Mouse (Mus musculus) hindbrain, postnatal 0 days (tissue): ENCODE results near the gene Olfr959. TPM values are rescaled to one million over a fixed set of nuclear protein-coding genes. Genes with fewer than 3 reads are reported as not detected.

ENCODE experiments used
- ATAC-seq: fragments of 200-750 bp; cut with Nextera tagmentation; 2 replicates; pipeline ENCODE4 v1.8.0; 2017; ENCODE audit warnings: mild to moderate bottlenecking, moderate TSS enrichment, moderate library complexity
- DNase-seq: peaks from one replicate; pipeline ENCODE4 v3.0.0-alpha.2; 2015; ENCODE audit warnings: low spot score
- H3K27ac ChIP-seq: fragments of 300-500 bp; sonication (generic); 2 replicates; pipeline ENCODE4 v1.5.1; 2014; ENCODE audit warnings: mild to moderate bottlenecking
- H3K27me3 ChIP-seq: fragments of 300-500 bp; sonication (generic); 2 replicates; pipeline ENCODE4 v1.6.1; 2014; ENCODE audit warnings: low read length, mixed read lengths; ENCODE audit not compliant: insufficient read depth
- H3K36me3 ChIP-seq: fragments of 300-500 bp; sonication (generic); 2 replicates; pipeline ENCODE4 v1.6.1; 2014; ENCODE audit warnings: low read length, mixed read lengths; ENCODE audit not compliant: insufficient read depth
- H3K4me1 ChIP-seq: fragments of 300-500 bp; sonication (generic); 2 replicates; pipeline ENCODE4 v1.6.1; 2014; ENCODE audit warnings: antibody characterized with exemption, low read length, mixed read lengths; ENCODE audit not compliant: insufficient read depth
- H3K4me2 ChIP-seq: fragments of 300-500 bp; sonication (generic); 2 replicates; pipeline ENCODE4 v1.6.1; 2014; ENCODE audit warnings: low read depth, mild to moderate bottlenecking, low read length, moderate library complexity, mixed read lengths
- H3K4me3 ChIP-seq: fragments of 300-500 bp; sonication (generic); 2 replicates; pipeline ENCODE4 v1.5.1; 2014; ENCODE audit warnings: low read length
- H3K9ac ChIP-seq: fragments of 300-500 bp; sonication (generic); replicated peaks from 2 replicates; pipeline ENCODE4 v1.6.1; 2014; ENCODE audit warnings: mild to moderate bottlenecking, low read length, moderate library complexity, mixed read lengths
- H3K9me3 ChIP-seq: fragments of 300-500 bp; sonication (generic); 2 replicates; pipeline ENCODE4 v1.6.1; 2016; ENCODE audit warnings: low read length, mixed read lengths
- CTCF ChIP-seq: IDR thresholded peaks from 2 replicates; pipeline ENCODE4 v1.5.1; 2016; ENCODE audit warnings: antibody characterized with exemption, control low read depth, low read depth
- WGBS: fragments of 180-500 bp; shearing (Covaris S2); extraction: QIAGEN DNeasy Blood & Tissue Kit; methylation state at CpG from one replicate; pipeline ENCODE4 v1.1.7; 2014; 5-methylcytosine and 5-hydroxymethylcytosine counted together
- polyA plus RNA-seq: library from polyadenylated mRNA; unstranded; fragments of >200 nt; fragmentation: Nextera tagmentation; extraction: Ambion mirVana; gene quantifications from 2 replicates; pipeline ENCODE4 v1.2.1, GENCODE M21; 2015
- total RNA-seq: library from RNA; depleted of rRNA; stranded (reverse); fragments of >200 nt; gene quantifications from 2 replicates; pipeline ENCODE4 v1.2.3, GENCODE M21; 2014; rRNA removed

The Olfr959 gene
- total RNA-seq (3.6 TPM in 1 of 2 replicates, not detected in the other), polyA plus RNA-seq (not detected in 2 replicates)

GRCm38 (mm10) chr9:39575469-39575868 lies at the start of gene Olfr959:
Gene Olfr959, minus strand, starts transcription at chr9:39575569.
- H3K27me3 ChIP-seq: no peaks in the 10 kb centered on the region
- no peak within 1 kb of the TSS for H3K4me3 ChIP-seq
- no peak for TF ChIP-seq CTCF
- no peak within 1 kb of the TSS for H3K9ac ChIP-seq
- no peaks in the 10 kb centered on the region for H3K9me3 ChIP-seq
- 86% methylated on average over 3 of the region's 3 CpGs for WGBS
- ATAC-seq: no peak
- DNase-seq: no peak
- no peaks in the 10 kb centered on the region for H3K36me3 ChIP-seq
- no peak within 1 kb of the TSS for H3K4me2 ChIP-seq
- no peaks in the 10 kb centered on the region for H3K4me1 ChIP-seq
- no peak within 1 kb of the TSS for H3K27ac ChIP-seq

GRCm38 (mm10) chr9:39624711-39625110 lies 49.3 kb upstream of the Olfr959 start:
- no peak for ATAC-seq
- H3K27ac ChIP-seq: no peak overlapping the region
- no peak overlapping the region for H3K4me3 ChIP-seq
- 85% methylated on average over 2 of the region's 2 CpGs for WGBS
- DNase-seq: no peak
- no peak overlapping the region for H3K4me2 ChIP-seq
- H3K4me1 ChIP-seq: no peaks in the 10 kb centered on the region
- no peaks in the 10 kb centered on the region for H3K9me3 ChIP-seq
- no peaks in the 10 kb centered on the region for H3K36me3 ChIP-seq
- no peak overlapping the region for H3K9ac ChIP-seq
- no peaks in the 10 kb centered on the region for H3K27me3 ChIP-seq
- TF ChIP-seq CTCF: no peak

GRCm38 (mm10) chr9:39623783-39624182 lies 48.4 kb upstream of the Olfr959 start:
- Histone ChIP-seq H3K9ac (no peak overlapping the region), H3K27ac (no peak overlapping the region), H3K27me3 (no peaks in the 10 kb centered on the region), H3K36me3 (no peaks in the 10 kb centered on the region), H3K4me2 (no peak overlapping the region), H3K4me1 (no peaks in the 10 kb centered on the region), H3K4me3 (no peak overlapping the region), H3K9me3 (no peaks in the 10 kb centered on the region)
- 94% methylated on average over 3 of the region's 3 CpGs for WGBS
- ATAC-seq (no peak), DNase-seq (no peak)
- no peak for TF ChIP-seq CTCF

- H3K4me3 ChIP-seq: no peak within 1 kb of the TSS
- ATAC-seq (no peak), DNase-seq (no peak)
- no peaks in the 10 kb centered on the region for H3K27me3 ChIP-seq
- no peak within 1 kb of the TSS for H3K4me2 ChIP-seq
- 59% methylated on average over 1 of the region's 1 CpGs for WGBS
- H3K36me3 ChIP-seq: no peaks in the 10 kb centered on the region
- TF ChIP-seq CTCF: no peak
- no peak within 1 kb of the TSS for H3K9ac ChIP-seq
- no peaks in the 10 kb centered on the region for H3K4me1 ChIP-seq
- H3K9me3 ChIP-seq: no peaks in the 10 kb centered on the region
- H3K27ac ChIP-seq: no peak within 1 kb of the TSS
These were observed 45.7 kb upstream of the Olfr959 start, which contains the start of gene Olfr960 for GRCm38 (mm10) chr9:39621073-39621472. Gene Olfr960, plus strand, starts transcription at chr9:39621373.

GRCm38 (mm10) chr9:39611953-39612352 lies 36.6 kb upstream of the Olfr959 start:
- DNase-seq: peak; percentile 76
- no peak overlapping the region for H3K27ac ChIP-seq
- H3K4me3 ChIP-seq: no peak overlapping the region
- H3K27me3 ChIP-seq: no peaks in the 10 kb centered on the region
- ATAC-seq: no peak
- no peaks in the 10 kb centered on the region for H3K4me1 ChIP-seq
- H3K36me3 ChIP-seq: no peaks in the 10 kb centered on the region
- H3K9ac ChIP-seq: no peak overlapping the region
- TF ChIP-seq CTCF: peak; percentile 73
- no peaks in the 10 kb centered on the region for H3K9me3 ChIP-seq
- H3K4me2 ChIP-seq: no peak overlapping the region
- 75% methylated on average over 1 of the region's 1 CpGs for WGBS

GRCm38 (mm10) chr9:39610355-39610754 lies 35.0 kb upstream of the Olfr959 start, which contains the start of gene Olfr148:
Gene Olfr148, plus strand, starts transcription at chr9:39610655.
- no peak within 1 kb of the TSS for H3K4me3 ChIP-seq
- no peak within 1 kb of the TSS for H3K27ac ChIP-seq
- no peak within 1 kb of the TSS for H3K9ac ChIP-seq
- WGBS: 75% methylated on average over 3 of the region's 3 CpGs
- no peaks in the 10 kb centered on the region for H3K36me3 ChIP-seq
- ATAC-seq: no peak
- H3K4me1 ChIP-seq: no peaks in the 10 kb centered on the region
- no peak for DNase-seq
- no peaks in the 10 kb centered on the region for H3K27me3 ChIP-seq
- H3K9me3 ChIP-seq: no peaks in the 10 kb centered on the region
- no peak within 1 kb of the TSS for H3K4me2 ChIP-seq
- no peak for TF ChIP-seq CTCF

GRCm38 (mm10) chr9:39608497-39608896 lies 33.1 kb upstream of the Olfr959 start:
- no peaks in the 10 kb centered on the region for H3K9me3 ChIP-seq
- no peak overlapping the region for H3K4me3 ChIP-seq
- no peak for TF ChIP-seq CTCF
- H3K27me3 ChIP-seq: no peaks in the 10 kb centered on the region
- H3K4me2 ChIP-seq: no peak overlapping the region
- no peak for ATAC-seq
- DNase-seq: no peak
- H3K9ac ChIP-seq: no peak overlapping the region
- H3K27ac ChIP-seq: no peak overlapping the region
- no peaks in the 10 kb centered on the region for H3K36me3 ChIP-seq
- 0 out of 2 replicates have a peak, but pooled peaks cover 4% of the 10 kb centered on the region for H3K4me1 ChIP-seq
